ENCODE assay signal across 17 mouse cellular contexts in genomic region chr15:86576666-86577065, GRCm38 (mm10).
DNase-seq lines count a peak whose midpoint lies in the region; ATAC-seq lines count a peak whose summit lies in the region.
"Had no signal": no experiment of that assay in that cellular context is flagged by ENCODE, and none has a peak within 500 bp of the region (broad histone marks: within the 10 kb centered on the region; RNA-seq: fewer than 3 reads in every experiment).

No protein-coding gene starts in this region.

- no peak overlapping the region for H3K4me2 ChIP-seq in kidney, embryonic 15.5 days
- no peak overlapping the region for H3K4me2 ChIP-seq in hindbrain, embryonic 12.5 days (replicated peaks)
- H3K4me2 ChIP-seq: forebrain, embryonic 13.5 days; hindbrain, embryonic 14.5 days; intestine, embryonic 15.5 days had no signal

- peak; percentile 48 for DNase-seq in gastrocnemius, adult 18-20 months (ENCODE audit: low spot score)
- DNase-seq in gastrocnemius, postnatal 14 days: no peak
- DNase-seq in kidney, adult 11 months: peak; percentile 37
- DNase-seq in fat pad, adult 2 months (ENCODE audit: extremely low read depth, low read depth, low spot score): peak; percentile 92
- peak; percentile 5 to 12 for DNase-seq in kidney, postnatal 4 days
- no peak for DNase-seq in right cerebral cortex, postnatal 4 days
- DNase-seq: adrenal gland, adult 2 months; cerebellum, postnatal 14 days; embryo, embryonic 11 days; midbrain, embryonic 14.5 days; thymus, postnatal 36 days had no signal

- no peaks in the 10 kb centered on the region for H3K27me3 ChIP-seq in kidney, embryonic 15.5 days
- H3K27me3 ChIP-seq in hindbrain, embryonic 12.5 days: no peaks in the 10 kb centered on the region
- H3K27me3 ChIP-seq: forebrain, embryonic 13.5 days; intestine, embryonic 15.5 days had no signal

- no peak overlapping the region for H3K27ac ChIP-seq in kidney, embryonic 15.5 days
- H3K27ac ChIP-seq in hindbrain, embryonic 12.5 days: no peak overlapping the region
- H3K27ac ChIP-seq: forebrain, embryonic 13.5 days; hindbrain, embryonic 14.5 days; intestine, embryonic 15.5 days; liver, embryonic 14.5 days had no signal

- H3K4me1 ChIP-seq in kidney, embryonic 15.5 days: no peaks in the 10 kb centered on the region
- H3K4me1 ChIP-seq in hindbrain, embryonic 12.5 days: 0 out of 2 replicates have a peak, but pooled peaks cover 4% of the 10 kb centered on the region
- H3K4me1 ChIP-seq: forebrain, embryonic 13.5 days; intestine, embryonic 15.5 days had no signal

- 15% methylated on average over 5 of the region's 5 CpGs for WGBS in kidney, embryonic 15.5 days
- 74% methylated on average over 5 of the region's 5 CpGs for WGBS in hindbrain, embryonic 12.5 days

- ATAC-seq in kidney, embryonic 15.5 days (replicated peaks; ENCODE audit: low FRiP score): no peak
- no peak for ATAC-seq in hindbrain, embryonic 12.5 days (ENCODE audit: low FRiP score)
- ATAC-seq: forebrain, embryonic 13.5 days; intestine, embryonic 15.5 days had no signal

- no peak overlapping the region for H3K9ac ChIP-seq in kidney, embryonic 15.5 days
- H3K9ac ChIP-seq in hindbrain, embryonic 12.5 days: no peak overlapping the region
- H3K9ac ChIP-seq: forebrain, embryonic 13.5 days; hindbrain, embryonic 14.5 days; intestine, embryonic 15.5 days; liver, embryonic 14.5 days had no signal

- H3K9me3 ChIP-seq in kidney, embryonic 15.5 days (replicated peaks): no peaks in the 10 kb centered on the region
- H3K9me3 ChIP-seq in hindbrain, embryonic 12.5 days (replicated peaks): no peaks in the 10 kb centered on the region
- H3K9me3 ChIP-seq: forebrain, embryonic 13.5 days; intestine, embryonic 15.5 days had no signal

- no peaks in the 10 kb centered on the region for H3K36me3 ChIP-seq in kidney, embryonic 15.5 days
- no peaks in the 10 kb centered on the region for H3K36me3 ChIP-seq in hindbrain, embryonic 12.5 days
- H3K36me3 ChIP-seq: intestine, embryonic 15.5 days had no signal

- no peak overlapping the region for H3K4me3 ChIP-seq in kidney, embryonic 15.5 days (replicated peaks)
- no peak overlapping the region for H3K4me3 ChIP-seq in hindbrain, embryonic 12.5 days
- H3K4me3 ChIP-seq: forebrain, embryonic 13.5 days; intestine, embryonic 15.5 days had no signal

- intact Hi-C loops in gastrocnemius, postnatal 14 days (cut with DNase I; ENCODE audit: low total_unique reads): no loop called here

Comparison
In these comparisons a context has a peak if more than half of its experiments do, and no peak if none do; other contexts are left out.
1. DNase-seq: peak in gastrocnemius, adult 18-20 months (single experiment), kidney, adult 11 months (single experiment), fat pad, adult 2 months (single experiment) and kidney, postnatal 4 days (2 of 2); none in gastrocnemius, postnatal 14 days (single experiment) and right cerebral cortex, postnatal 4 days (single experiment).